Mouse (Mus musculus) retina, adult 2 months (tissue): Measurements from ENCODE around the gene Bhlhe40.

Experiments used
- DNase-seq: peaks from one replicate; pipeline ENCODE4 v3.0.0-alpha.2; 2012; ENCODE audit warnings: low read depth, low spot score

Gene Bhlhe40

DNA sequence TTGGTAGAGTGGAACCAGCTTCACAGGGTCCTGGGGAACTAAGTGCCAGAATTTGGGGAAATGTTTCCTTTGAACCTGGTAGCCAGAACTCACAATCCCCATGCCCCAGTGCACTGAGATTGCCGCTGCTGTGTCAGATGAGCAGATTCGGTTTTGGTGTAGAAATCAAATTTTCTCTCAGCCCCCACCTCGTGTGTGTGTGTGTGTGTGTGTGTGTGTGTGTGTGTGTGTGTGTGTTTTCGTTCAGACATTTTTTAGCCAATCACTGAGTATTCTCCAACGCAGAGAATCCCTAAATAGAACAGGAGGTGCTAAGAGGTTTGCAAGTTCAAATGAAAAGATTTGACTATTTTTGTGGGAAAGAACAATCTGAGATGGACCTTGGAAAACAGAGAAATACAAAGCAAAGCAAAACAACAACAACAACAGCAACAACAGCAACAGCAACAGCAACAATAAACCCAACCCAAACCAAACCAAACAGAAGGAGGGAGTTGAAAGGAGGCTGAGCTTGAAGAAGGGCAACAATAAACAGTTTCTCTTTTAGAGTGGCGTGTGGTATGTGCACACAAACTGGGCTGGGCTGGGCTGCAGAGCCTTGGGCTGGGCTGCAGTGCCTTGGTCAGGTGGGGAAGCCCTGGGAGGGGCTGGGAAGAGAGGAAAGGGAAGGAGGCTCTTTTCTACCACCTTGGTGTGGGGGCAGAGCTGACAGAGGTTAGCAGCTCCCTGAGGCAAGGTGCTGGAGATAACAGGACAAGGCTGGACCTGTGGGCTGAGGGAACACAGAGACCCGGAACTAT, 52.9 kb downstream of the Bhlhe40 start:
- DNase-seq, result no peak
